Mouse (Mus musculus) bone marrow, adult 2 months (tissue): ENCODE data around the gene Ermard. TPM values are rescaled to one million over a fixed set of nuclear protein-coding genes. Genes with fewer than 3 reads are reported as not detected.

ENCODE experiments used
- H3K27ac ChIP-seq: fragments of 200-500 bp; 2 replicates; pipeline ENCODE4 v1.5.1; 2012; ENCODE audit warnings: low read depth, mild to moderate bottlenecking, control low read depth, inconsistent platforms, low read length; ENCODE audit not compliant: control insufficient read depth, poor library complexity, insufficient read depth
- H3K4me1 ChIP-seq: fragments of 200-500 bp; 2 replicates; pipeline ENCODE4 v1.6.1; 2011; ENCODE audit warnings: low read length; ENCODE audit not compliant: control insufficient read depth, insufficient read depth
- H3K4me3 ChIP-seq: fragments of 200-500 bp; replicated peaks from 2 replicates; pipeline ENCODE3; 2011; ENCODE audit warnings: mild to moderate bottlenecking, low read depth, low read length, control low read depth; ENCODE audit not compliant: control insufficient read depth
- CTCF ChIP-seq: fragments of 200-500 bp; IDR thresholded peaks from 2 replicates; pipeline ENCODE4 v1.5.1; 2011; ENCODE audit warnings: low read length, control low read depth; ENCODE audit not compliant: control insufficient read depth, insufficient read depth
- POLR2A ChIP-seq: fragments of 200-500 bp; IDR thresholded peaks from 2 replicates; pipeline ENCODE4 v1.6.1; 2011; ENCODE audit warnings: low read depth, mild to moderate bottlenecking, control low read depth, low read length, borderline replicate concordance; ENCODE audit not compliant: control insufficient read depth
- WGBS: fragments of 180-500 bp; shearing (Covaris S2); methylation state at CpG from one replicate; pipeline ENCODE4 v1.1.7; 2018; 5-methylcytosine and 5-hydroxymethylcytosine counted together
- polyA plus RNA-seq: library from polyadenylated mRNA; stranded (reverse); fragments of >200 nt; gene quantifications from 2 replicates; pipeline ENCODE4 v1.2.4, GENCODE M21; 2011; ENCODE audit warnings: low replicate concordance; ENCODE audit not compliant: missing spikeins, insufficient read depth, insufficient read length

Gene Ermard
- polyA plus RNA-seq, 1 experiment, result 47.5 TPM

GRCm38 (mm10) chr17:15108473-15109441, 67.7 kb downstream of the Ermard start:
- 65% methylated on average over 20 of the region's 20 CpGs for WGBS
- TF ChIP-seq POLR2A (no peak), CTCF (no peak)
- no peak overlapping the region for H3K27ac ChIP-seq
- H3K4me1 ChIP-seq, result peaks cover 4% of the 10 kb centered on the region; the same call in 1 of the 2 replicates
- no peak overlapping the region for H3K4me3 ChIP-seq

- WGBS, result 68% methylated on average over 3 of the region's 3 CpGs
- Histone ChIP-seq H3K4me3 (no peak overlapping the region), H3K4me1 (no peaks in the 10 kb centered on the region), H3K27ac (no peak overlapping the region)
- TF ChIP-seq POLR2A, result no peak
- no peak for TF ChIP-seq CTCF
Observed at GRCm38 (mm10) chr17:15115550-15115949, 74.5 kb downstream of the Ermard start.

- Histone ChIP-seq H3K4me1 (no peaks in the 10 kb centered on the region), H3K27ac (no peak overlapping the region), H3K4me3 (no peak overlapping the region)
- TF ChIP-seq POLR2A (no peak), CTCF (no peak)
- WGBS, result 93% methylated on average over 4 of the region's 4 CpGs
Observed at GRCm38 (mm10) chr17:15120096-15120495, 79.1 kb downstream of the Ermard start.

- H3K4me3 ChIP-seq, result no peak overlapping the region
- H3K27ac ChIP-seq, result no peak overlapping the region
- TF ChIP-seq CTCF (no peak), POLR2A (no peak)
- WGBS, result 82% methylated on average over 6 of the region's 6 CpGs
- no peaks in the 10 kb centered on the region for H3K4me1 ChIP-seq
Observed at GRCm38 (mm10) chr17:15120569-15120968, 79.6 kb downstream of the Ermard start.

GRCm38 (mm10) chr17:15129630-15130287, 88.8 kb downstream of the Ermard start:
- Histone ChIP-seq H3K4me1 (0 out of 2 replicates have a peak, but pooled peaks cover 1% of the 10 kb centered on the region), H3K27ac (no peak overlapping the region), H3K4me3 (no peak overlapping the region)
- TF ChIP-seq POLR2A, result no peak
- TF ChIP-seq CTCF, result no peak
- WGBS, result 13% methylated on average over 9 of the region's 9 CpGs

GRCm38 (mm10) chr17:15130288-15130656, 89.3 kb downstream of the Ermard start:
- H3K4me1 ChIP-seq, result 0 out of 2 replicates have a peak, but pooled peaks cover 1% of the 10 kb centered on the region
- 82% methylated on average over 3 of the region's 3 CpGs for WGBS
- H3K27ac ChIP-seq, result no peak overlapping the region
- no peak overlapping the region for H3K4me3 ChIP-seq
- TF ChIP-seq CTCF, result no peak
- no peak for TF ChIP-seq POLR2A

- H3K4me3 ChIP-seq, result no peak overlapping the region
- TF ChIP-seq POLR2A (no peak), CTCF (no peak)
- H3K4me1 ChIP-seq, result peaks cover 3% of the 10 kb centered on the region; the same call in 1 of the 2 replicates
- 78% methylated on average over 12 of the region's 12 CpGs for WGBS
- no peak overlapping the region for H3K27ac ChIP-seq
Observed at GRCm38 (mm10) chr17:15134905-15135669, 94.1 kb downstream of the Ermard start.
